Mouse (Mus musculus) hindbrain, embryonic 16.5 days (tissue): ENCODE measurements around the gene Olfr1216. TPM values are rescaled to one million over a fixed set of nuclear protein-coding genes. Genes with fewer than 3 reads are reported as not detected.
"Not testable (repeated sequence)": the region's sequence is repeated elsewhere in the genome, so short reads cannot be mapped to it uniquely, and the experiment has no call there.

ENCODE experiments used
- ATAC-seq: fragments of 200-750 bp; cut with Nextera tagmentation; 2 replicates; pipeline ENCODE4 v1.8.0; 2017; ENCODE audit warnings: moderate TSS enrichment, moderate library complexity
- H3K27ac ChIP-seq: fragments of 300-500 bp; sonication (generic); 2 replicates; pipeline ENCODE4 v1.5.1; 2014; ENCODE audit warnings: low read depth, mild to moderate bottlenecking, control low read depth, low read length, moderate library complexity
- H3K27me3 ChIP-seq: fragments of 300-500 bp; sonication (generic); replicated peaks from 2 replicates; pipeline ENCODE4 v1.6.1; 2014; ENCODE audit warnings: low read length; ENCODE audit not compliant: control insufficient read depth, insufficient read depth
- H3K36me3 ChIP-seq: fragments of 300-500 bp; sonication (generic); 2 replicates; pipeline ENCODE4 v1.6.1; 2014; ENCODE audit warnings: mild to moderate bottlenecking, low read length, moderate library complexity, mixed read lengths; ENCODE audit not compliant: control insufficient read depth, insufficient read depth
- H3K4me1 ChIP-seq: fragments of 300-500 bp; sonication (generic); 2 replicates; pipeline ENCODE4 v1.6.1; 2014; ENCODE audit warnings: low read depth, low read length; ENCODE audit not compliant: control insufficient read depth, insufficient read depth
- H3K4me2 ChIP-seq: fragments of 300-500 bp; sonication (generic); 2 replicates; pipeline ENCODE4 v1.6.1; 2014; ENCODE audit warnings: mild to moderate bottlenecking, low read length, control low read depth, moderate library complexity
- H3K4me3 ChIP-seq: fragments of 300-500 bp; sonication (generic); 2 replicates; pipeline ENCODE4 v1.5.1; 2014; ENCODE audit warnings: mild to moderate bottlenecking, low read length, control low read depth, moderate library complexity
- H3K9ac ChIP-seq: fragments of 300-500 bp; sonication (generic); 2 replicates; pipeline ENCODE4 v1.6.1; 2014; ENCODE audit warnings: low read depth, mild to moderate bottlenecking, control low read depth, low read length, moderate library complexity
- H3K9me3 ChIP-seq: fragments of 300-500 bp; sonication (generic); 2 replicates; pipeline ENCODE4 v1.6.1; 2014; ENCODE audit warnings: mild to moderate bottlenecking, low read length, moderate library complexity; ENCODE audit not compliant: control insufficient read depth
- WGBS: fragments of 180-500 bp; shearing (Covaris S2); extraction: QIAGEN DNeasy Blood & Tissue Kit; methylation state at CpG from one replicate; pipeline ENCODE4 v1.1.7; 2014; 5-methylcytosine and 5-hydroxymethylcytosine counted together
- polyA plus RNA-seq: library from polyadenylated mRNA; unstranded; fragments of >200 nt; fragmentation: Nextera tagmentation; extraction: Ambion mirVana; gene quantifications from 2 replicates; pipeline ENCODE4 v1.2.1, GENCODE M21; 2015

Olfr1216 gene
- not detected in 2 replicates for polyA plus RNA-seq

GRCm38 (mm10) chr2:89018240-89018639, at the start of gene Olfr1216:
TSS of gene Olfr1216 (minus strand) at chr2:89018340.
- Histone ChIP-seq H3K27me3 (no peaks in the 10 kb centered on the region), H3K27ac (no peak within 1 kb of the TSS), H3K9ac (no peak within 1 kb of the TSS), H3K36me3 (no peaks in the 10 kb centered on the region), H3K4me1 (no peaks in the 10 kb centered on the region), H3K9me3 (no peaks in the 10 kb centered on the region), H3K4me3 (no peak within 1 kb of the TSS), H3K4me2 (no peak within 1 kb of the TSS)
- ATAC-seq: no peak
- WGBS: 88% methylated on average over 1 of the region's 1 CpGs

- H3K4me2 ChIP-seq: no peak within 1 kb of the TSS
- ATAC-seq: no peak
- no peak within 1 kb of the TSS for H3K9ac ChIP-seq
- no peaks in the 10 kb centered on the region for H3K4me1 ChIP-seq
- no peak within 1 kb of the TSS for H3K4me3 ChIP-seq
- no peaks in the 10 kb centered on the region for H3K36me3 ChIP-seq
- H3K27ac ChIP-seq: no peak within 1 kb of the TSS
- no peaks in the 10 kb centered on the region for H3K27me3 ChIP-seq
- H3K9me3 ChIP-seq: no peaks in the 10 kb centered on the region
Measured at GRCm38 (mm10) chr2:89061087-89061486, 42.9 kb upstream of the Olfr1216 start, which contains the start of gene Olfr1218. TSS of gene Olfr1218 (minus strand) at chr2:89061187.

- Histone ChIP-seq H3K27ac (no peak within 1 kb of the TSS), H3K9ac (no peak within 1 kb of the TSS), H3K4me3 (no peak within 1 kb of the TSS), H3K9me3 (no peaks in the 10 kb centered on the region), H3K4me1 (no peaks in the 10 kb centered on the region), H3K4me2 (no peak within 1 kb of the TSS), H3K36me3 (no peaks in the 10 kb centered on the region), H3K27me3 (no peaks in the 10 kb centered on the region)
- 75% methylated on average over 2 of the region's 2 CpGs for WGBS
- no peak for ATAC-seq
Measured at GRCm38 (mm10) chr2:89031965-89032364, 13.8 kb upstream of the Olfr1216 start, which contains the start of gene Olfr1217. TSS of gene Olfr1217 (minus strand) at chr2:89032065.

- not testable (repeated sequence) for H3K27ac ChIP-seq, H3K4me2 ChIP-seq, H3K9ac ChIP-seq, H3K9me3 ChIP-seq, ATAC-seq, H3K4me3 ChIP-seq, H3K4me1 ChIP-seq, H3K27me3 ChIP-seq, H3K36me3 ChIP-seq
- WGBS: 76% methylated on average over 3 of the region's 3 CpGs
Measured at GRCm38 (mm10) chr2:89021436-89021835, 3.3 kb upstream of the Olfr1216 start.

GRCm38 (mm10) chr2:89006873-89007272, 11.3 kb downstream of the Olfr1216 start, which contains the start of gene Olfr1215:
TSS of gene Olfr1215 (minus strand) at chr2:89006973.
- H3K4me2 ChIP-seq: no peak within 1 kb of the TSS
- no peak within 1 kb of the TSS for H3K4me3 ChIP-seq
- ATAC-seq: no peak
- no peaks in the 10 kb centered on the region for H3K27me3 ChIP-seq
- H3K9ac ChIP-seq: no peak within 1 kb of the TSS
- 67% methylated on average over 2 of the region's 2 CpGs for WGBS
- no peaks in the 10 kb centered on the region for H3K4me1 ChIP-seq
- no peaks in the 10 kb centered on the region for H3K36me3 ChIP-seq
- no peak within 1 kb of the TSS for H3K27ac ChIP-seq
- H3K9me3 ChIP-seq: no peaks in the 10 kb centered on the region

GRCm38 (mm10) chr2:88992553-88992952, 25.6 kb downstream of the Olfr1216 start, which contains the start of gene Olfr1214:
TSS of gene Olfr1214 (minus strand) at chr2:88992653.
- ATAC-seq: no peak
- Histone ChIP-seq H3K36me3 (no peaks in the 10 kb centered on the region), H3K4me1 (no peaks in the 10 kb centered on the region), H3K27me3 (no peaks in the 10 kb centered on the region), H3K9me3 (no peaks in the 10 kb centered on the region), H3K9ac (no peak within 1 kb of the TSS), H3K4me2 (no peak within 1 kb of the TSS), H3K27ac (no peak within 1 kb of the TSS), H3K4me3 (no peak within 1 kb of the TSS)
- WGBS: 89% methylated on average over 1 of the region's 1 CpGs

GRCm38 (mm10) chr2:88980181-88980580, 38.0 kb downstream of the Olfr1216 start, which contains the start of gene Gm13762:
TSS of gene Gm13762 (minus strand) at chr2:88980281.
- 91% methylated on average over 1 of the region's 1 CpGs for WGBS
- ATAC-seq: no peak
- no peaks in the 10 kb centered on the region for H3K36me3 ChIP-seq

More at GRCm38 (mm10) chr2:88980181-88980580, 38.0 kb downstream of the Olfr1216 start, which contains the start of gene Gm13762:
- no peak within 1 kb of the TSS for H3K9ac ChIP-seq
- H3K9me3 ChIP-seq: no peaks in the 10 kb centered on the region
- no peak within 1 kb of the TSS for H3K4me3 ChIP-seq
- no peaks in the 10 kb centered on the region for H3K27me3 ChIP-seq
- no peak within 1 kb of the TSS for H3K4me2 ChIP-seq
- no peak within 1 kb of the TSS for H3K27ac ChIP-seq
- H3K4me1 ChIP-seq: no peaks in the 10 kb centered on the region

Other genes starting within 250 kb of the Olfr1216 start
- gene Olfr1200, start 247.9 kb downstream of the Olfr1216 start, polyA plus RNA-seq: not detected in 2 replicates
- gene Olfr1201, start 225.3 kb downstream of the Olfr1216 start, polyA plus RNA-seq: not detected in 2 replicates
- gene Olfr1202, start 203.8 kb downstream of the Olfr1216 start, polyA plus RNA-seq: not detected in 2 replicates
- gene Olfr1205, start 188.6 kb downstream of the Olfr1216 start, polyA plus RNA-seq: not detected in 2 replicates
- gene Olfr1204, start 169.0 kb downstream of the Olfr1216 start, polyA plus RNA-seq: not detected in 2 replicates
- gene Olfr1206, start 155.1 kb downstream of the Olfr1216 start, polyA plus RNA-seq: not detected in 2 replicates
- gene Olfr1208, start 116.0 kb downstream of the Olfr1216 start, polyA plus RNA-seq: not detected in 2 replicates
- gene Olfr1209, start 103.2 kb downstream of the Olfr1216 start, polyA plus RNA-seq: not detected in 2 replicates
- not detected in 2 replicates for gene Olfr1211, start 80.2 kb downstream of the Olfr1216 start, polyA plus RNA-seq
- not detected in 2 replicates for gene Olfr1212, start 64.4 kb downstream of the Olfr1216 start, polyA plus RNA-seq
- gene Gm13762, start 38.1 kb downstream of the Olfr1216 start, polyA plus RNA-seq: not detected in 2 replicates
- not detected in 2 replicates for gene Olfr1214, start 25.7 kb downstream of the Olfr1216 start, polyA plus RNA-seq
- gene Olfr1215, start 11.4 kb downstream of the Olfr1216 start, polyA plus RNA-seq: not detected in 2 replicates
- not detected in 2 replicates for gene Olfr1217, start 13.7 kb upstream of the Olfr1216 start, polyA plus RNA-seq
- not detected in 2 replicates for gene Olfr1218, start 42.8 kb upstream of the Olfr1216 start, polyA plus RNA-seq
- not detected in 2 replicates for gene Olfr1219, start 65.2 kb upstream of the Olfr1216 start, polyA plus RNA-seq
- not detected in 2 replicates for gene Olfr1220, start 88.5 kb upstream of the Olfr1216 start, polyA plus RNA-seq
- not detected in 2 replicates for gene Olfr1221, start 98.9 kb upstream of the Olfr1216 start, polyA plus RNA-seq
- not detected in 2 replicates for gene Olfr1222, start 114.7 kb upstream of the Olfr1216 start, polyA plus RNA-seq
- gene Olfr1223, start 133.2 kb upstream of the Olfr1216 start, polyA plus RNA-seq: not detected in 2 replicates
- gene Olfr1224-ps1, start 145.8 kb upstream of the Olfr1216 start, polyA plus RNA-seq: not detected in 2 replicates
- not detected in 2 replicates for gene Olfr1225, start 156.3 kb upstream of the Olfr1216 start, polyA plus RNA-seq
- gene Olfr1226, start 181.7 kb upstream of the Olfr1216 start, polyA plus RNA-seq: not detected in 2 replicates
- not detected in 2 replicates for gene Olfr1228, start 235.7 kb upstream of the Olfr1216 start, polyA plus RNA-seq